Mouse (Mus musculus) brain, embryonic 14.5 days (tissue): ENCODE data around the gene Pinlyp.

Experiments used
- CTCF ChIP-seq: fragments of 200-500 bp; IDR thresholded peaks from 2 replicates; pipeline ENCODE4 v1.5.1; 2012; ENCODE audit warnings: inconsistent platforms, mild to moderate bottlenecking, moderate library complexity, borderline replicate concordance; ENCODE audit not compliant: insufficient read depth, insufficient read length; ENCODE audit errors: extremely low read depth
- POLR2A ChIP-seq: fragments of 200-500 bp; IDR thresholded peaks from 2 replicates; pipeline ENCODE4 v1.6.1; 2012; ENCODE audit warnings: mild to moderate bottlenecking, inconsistent platforms, borderline replicate concordance; ENCODE audit not compliant: poor library complexity, insufficient read depth, insufficient read length, severe bottlenecking; ENCODE audit errors: extremely low read depth

GRCm38 (mm10) chr7:24586828-24587227 is 40.9 kb upstream of the Pinlyp start:
- TF ChIP-seq CTCF (no peak), POLR2A (no peak)
